Mouse (Mus musculus): ENCODE data around the gene Ets1. TPM values are rescaled to one million over a fixed set of nuclear protein-coding genes. Genes with fewer than 3 reads are reported as not detected.

The Ets1 gene
- polyA plus RNA-seq, 1 experiment from 2014 or later: 18.9 TPM

DNA sequence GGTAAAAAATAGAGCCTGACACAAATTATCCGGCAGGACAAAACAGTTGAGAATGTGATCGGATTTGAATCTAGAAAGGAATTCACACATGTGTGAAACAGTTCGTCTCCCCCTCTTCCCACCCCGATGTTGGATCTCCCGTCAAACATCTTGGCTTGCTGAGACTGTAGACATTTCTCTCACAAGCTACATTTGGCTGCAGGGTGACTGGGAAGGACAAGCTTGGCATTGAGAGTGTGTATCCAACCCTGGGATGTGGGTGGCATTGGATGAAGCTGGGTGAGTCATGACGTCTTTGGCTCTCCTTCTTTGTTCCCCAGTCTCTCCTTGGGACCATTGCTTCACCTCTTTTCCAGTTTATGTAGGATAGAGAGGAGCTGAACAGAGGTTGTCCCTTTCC lies 16.4 kb upstream of the Ets1 start:
- no peak for ATAC-seq
- no peaks in the 10 kb centered on the region for H3K36me3 ChIP-seq
- no peak overlapping the region for H3K4me3 ChIP-seq (replicated peaks)
- no peak overlapping the region for H3K9ac ChIP-seq (replicated peaks)
- H3K4me1 ChIP-seq (replicated peaks): peaks cover 7% of the 10 kb centered on the region
- no peaks in the 10 kb centered on the region for H3K9me3 ChIP-seq
- 95% methylated on average over 6 of the region's 6 CpGs for whole genome bisulfite sequencing
- H3K4me2 ChIP-seq (replicated peaks): no peak overlapping the region
- H3K27me3 ChIP-seq: peaks cover 47% of the 10 kb centered on the region
- no peak overlapping the region for H3K27ac ChIP-seq

DNA sequence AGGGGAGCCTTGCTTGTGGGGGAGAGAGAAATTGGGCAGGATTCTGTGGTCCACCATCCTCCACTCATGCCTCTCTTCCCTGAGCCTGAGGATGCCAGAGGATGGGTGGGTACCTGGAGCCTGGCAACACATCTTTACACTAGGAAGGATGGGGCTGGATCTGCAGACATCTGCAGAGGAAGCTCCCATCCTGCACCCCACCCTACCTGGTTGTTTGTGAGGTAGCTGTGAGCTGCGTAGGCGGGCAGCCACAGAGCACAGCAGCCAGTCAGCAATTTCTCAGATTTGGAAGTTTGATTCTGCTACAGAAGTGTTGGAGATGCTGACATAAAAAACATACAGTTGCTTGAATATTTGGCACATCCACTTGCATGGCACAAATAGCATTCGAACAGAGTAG lies 15.6 kb upstream of the Ets1 start:
- ATAC-seq: no peak
- Histone ChIP-seq H3K4me2 (replicated peaks) (no peak overlapping the region), H3K27me3 (peaks cover 40% of the 10 kb centered on the region), H3K36me3 (no peaks in the 10 kb centered on the region), H3K4me3 (replicated peaks) (no peak overlapping the region), H3K27ac (no peak overlapping the region), H3K9me3 (no peaks in the 10 kb centered on the region), H3K4me1 (replicated peaks) (peaks cover 7% of the 10 kb centered on the region), H3K9ac (replicated peaks) (no peak overlapping the region)
- 92% methylated on average over 3 of the region's 3 CpGs for WGBS

DNA sequence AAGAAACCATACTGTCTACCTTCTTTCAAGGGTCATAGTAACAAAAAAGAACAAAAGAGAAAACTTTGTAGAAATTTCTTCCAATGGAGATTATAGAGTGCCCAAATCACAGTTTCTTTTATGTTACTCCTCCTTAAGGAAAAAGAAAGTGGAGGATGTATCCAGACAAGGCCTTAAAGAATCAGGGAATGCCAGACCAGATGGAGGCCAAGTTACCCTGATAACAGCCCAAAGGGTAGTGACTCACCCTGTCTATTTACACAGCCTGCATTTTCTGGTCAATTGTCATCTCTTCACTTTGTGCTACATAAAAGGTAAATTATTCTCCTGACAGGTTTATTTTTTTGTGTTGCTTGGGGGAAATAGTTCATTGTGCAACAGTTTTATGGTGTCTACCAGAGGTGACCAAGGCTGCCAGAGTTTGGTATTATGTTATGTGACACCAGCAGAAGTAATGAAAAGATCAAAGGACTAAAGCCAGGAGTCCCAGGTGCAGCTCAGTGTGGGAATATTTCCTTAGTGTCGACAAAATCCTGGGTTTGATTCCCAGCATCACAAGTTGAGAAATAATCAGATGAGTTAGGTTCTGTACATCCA lies 6.5 kb upstream of the Ets1 start:
- H3K27ac ChIP-seq: no peak overlapping the region
- no peaks in the 10 kb centered on the region for H3K36me3 ChIP-seq
- no peak overlapping the region for H3K4me2 ChIP-seq (replicated peaks)
- no peak for ATAC-seq
- peaks cover 18% of the 10 kb centered on the region for H3K27me3 ChIP-seq
- WGBS: 68% methylated on average over 1 of the region's 1 CpGs
- no peaks in the 10 kb centered on the region for H3K4me1 ChIP-seq (replicated peaks)
- H3K9me3 ChIP-seq: no peaks in the 10 kb centered on the region
- H3K4me3 ChIP-seq (replicated peaks): no peak overlapping the region
- no peak overlapping the region for H3K9ac ChIP-seq (replicated peaks)

DNA sequence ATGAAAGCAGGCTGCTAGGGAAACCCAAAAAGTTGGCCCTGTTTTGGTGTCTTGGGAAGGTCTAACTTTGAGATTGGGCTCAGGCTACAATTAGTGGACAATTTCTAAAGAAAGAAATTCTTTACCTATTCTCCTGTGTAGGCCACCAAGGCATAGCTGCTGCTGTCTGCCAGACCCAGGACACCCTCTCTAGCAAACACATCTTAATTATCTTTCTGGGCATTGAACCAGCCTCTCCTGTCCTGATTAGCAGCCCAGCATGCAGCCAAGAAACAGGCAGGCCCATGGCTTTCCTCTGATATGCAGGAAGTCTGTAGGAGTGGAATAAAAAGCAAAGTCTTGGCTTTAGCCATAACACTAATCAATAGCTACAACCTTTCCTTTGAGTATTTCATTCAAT lies 4.7 kb upstream of the Ets1 start:
- ATAC-seq: no peak
- H3K27me3 ChIP-seq: peaks cover 29% of the 10 kb centered on the region

DNA sequence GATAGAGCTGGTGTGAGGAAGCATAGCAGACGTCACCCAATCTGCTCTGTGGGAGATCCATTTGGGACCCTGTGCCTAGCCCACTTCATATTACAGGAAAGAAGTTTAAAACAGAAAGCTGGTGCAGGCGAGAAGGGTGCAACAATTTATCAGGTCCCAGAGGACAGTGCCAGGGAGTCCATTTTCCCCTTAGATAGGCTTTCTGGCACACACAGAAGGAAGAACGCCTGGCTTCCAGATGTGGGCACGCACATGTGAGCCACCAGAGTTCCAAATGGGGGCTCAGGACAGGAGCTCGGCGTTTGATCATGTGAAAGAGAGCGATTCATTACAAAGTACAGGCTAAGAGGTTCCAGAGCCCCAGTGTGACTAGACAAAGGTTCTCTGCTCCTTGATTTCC lies 3.8 kb upstream of the Ets1 start:
- H3K36me3 ChIP-seq: no peaks in the 10 kb centered on the region
- H3K4me2 ChIP-seq (replicated peaks): no peak overlapping the region
- no peak overlapping the region for H3K27ac ChIP-seq
- WGBS: 70% methylated on average over 7 of the region's 7 CpGs
- H3K27me3 ChIP-seq: peaks cover 30% of the 10 kb centered on the region
- H3K9ac ChIP-seq (replicated peaks): no peak overlapping the region
- no peak for ATAC-seq
- no peaks in the 10 kb centered on the region for H3K4me1 ChIP-seq (replicated peaks)
- no peak overlapping the region for H3K4me3 ChIP-seq (replicated peaks)
- no peaks in the 10 kb centered on the region for H3K9me3 ChIP-seq

More for the DNA sequence above, 4.7 kb upstream of the Ets1 start:
- H3K27ac ChIP-seq: no peak overlapping the region
- no peak overlapping the region for H3K9ac ChIP-seq (replicated peaks)
- H3K9me3 ChIP-seq: no peaks in the 10 kb centered on the region
- H3K4me1 ChIP-seq (replicated peaks): no peaks in the 10 kb centered on the region
- no peak overlapping the region for H3K4me2 ChIP-seq (replicated peaks)
- H3K36me3 ChIP-seq: no peaks in the 10 kb centered on the region
- H3K4me3 ChIP-seq (replicated peaks): no peak overlapping the region

DNA sequence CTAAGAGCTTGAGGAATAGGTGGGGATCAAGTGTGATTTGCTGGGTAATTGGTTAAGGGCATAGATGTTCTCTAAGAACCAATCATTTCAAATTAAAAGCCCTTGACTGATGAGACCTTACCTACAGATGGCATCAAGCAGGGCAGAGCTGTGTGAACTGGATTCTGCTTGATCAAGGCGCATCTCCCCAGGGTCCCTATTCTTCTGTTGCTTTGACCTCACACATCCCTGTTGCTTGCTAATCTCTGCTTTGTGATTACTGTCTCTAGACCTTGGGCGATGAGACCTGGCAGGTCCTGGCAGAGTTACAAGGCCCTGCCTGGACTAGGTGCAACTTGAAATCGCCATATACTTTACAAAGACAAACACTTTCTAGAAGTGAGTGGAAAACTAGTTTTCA lies 9.0 kb downstream of the Ets1 start:
- H3K9ac ChIP-seq (replicated peaks): no peak overlapping the region
- no peak overlapping the region for H3K27ac ChIP-seq
- no peaks in the 10 kb centered on the region for H3K36me3 ChIP-seq
- ATAC-seq: no peak
- no peak overlapping the region for H3K4me2 ChIP-seq (replicated peaks)
- no peaks in the 10 kb centered on the region for H3K9me3 ChIP-seq
- WGBS: 21% methylated on average over 3 of the region's 3 CpGs
- H3K4me3 ChIP-seq (replicated peaks): no peak overlapping the region
- H3K4me1 ChIP-seq (replicated peaks): 0 out of 2 replicates have a peak, but pooled peaks cover 5% of the 10 kb centered on the region
- peaks cover 38% of the 10 kb centered on the region for H3K27me3 ChIP-seq

DNA sequence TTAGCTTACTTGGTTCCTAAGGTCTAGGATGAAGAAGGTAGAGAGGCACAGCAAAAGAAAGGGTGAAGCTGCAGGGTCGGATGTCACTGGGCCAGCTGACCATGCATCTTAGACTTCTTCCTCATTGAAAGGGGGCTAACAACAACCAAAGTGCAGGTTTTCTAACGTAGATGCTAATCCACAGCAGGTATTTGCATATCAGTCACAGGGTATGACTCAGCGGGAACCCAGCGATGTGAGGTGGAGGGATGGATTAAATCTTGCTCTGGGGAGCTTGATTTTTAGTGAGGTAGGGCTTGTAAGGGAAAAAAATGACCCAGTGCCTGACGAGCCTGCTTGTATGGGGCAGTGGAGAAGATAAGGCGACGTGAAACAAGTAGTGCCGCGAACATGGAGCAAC lies 9.5 kb downstream of the Ets1 start:
- Histone ChIP-seq H3K36me3 (no peaks in the 10 kb centered on the region), H3K9me3 (no peaks in the 10 kb centered on the region), H3K27me3 (peaks cover 38% of the 10 kb centered on the region), H3K9ac (replicated peaks) (no peak overlapping the region), H3K4me2 (replicated peaks) (no peak overlapping the region), H3K4me1 (replicated peaks) (0 out of 2 replicates have a peak, but pooled peaks cover 5% of the 10 kb centered on the region), H3K27ac (no peak overlapping the region), H3K4me3 (replicated peaks) (no peak overlapping the region)
- 12% methylated on average over 9 of the region's 9 CpGs for WGBS
- no peak for ATAC-seq

DNA sequence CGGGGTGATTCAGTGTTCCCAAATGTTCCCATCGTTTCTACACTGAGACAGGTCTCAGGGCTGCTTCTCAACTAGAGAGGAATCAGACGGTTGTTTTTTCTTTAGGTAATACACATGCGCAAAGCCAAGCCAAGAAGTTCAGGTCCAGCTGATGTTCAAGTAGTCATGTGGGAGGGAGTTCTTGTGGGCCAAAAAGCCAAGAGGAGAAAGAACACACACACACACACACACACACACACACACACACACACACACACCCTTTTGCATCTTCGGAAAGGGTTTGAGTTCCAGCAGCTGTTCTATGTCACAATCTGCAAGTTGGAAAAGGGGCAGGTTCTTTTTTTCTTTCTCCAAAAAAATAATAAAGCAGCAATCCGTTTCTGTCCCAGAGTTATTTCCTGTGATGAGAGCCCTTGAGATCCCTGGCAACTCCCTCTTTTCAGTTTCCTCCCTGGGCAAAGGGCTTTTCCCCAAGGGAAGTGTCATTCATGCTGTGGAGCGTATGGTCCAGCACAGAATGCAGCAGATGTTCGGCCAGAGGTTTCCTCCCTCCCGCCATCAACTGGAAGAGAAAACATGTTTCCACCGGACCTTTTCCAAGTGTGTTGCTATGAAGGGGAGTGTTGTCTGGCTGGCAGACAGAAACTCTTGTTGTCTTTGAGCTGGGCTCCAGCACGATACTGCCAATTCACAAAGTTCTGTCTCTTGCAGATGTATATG lies 10.7 kb downstream of the Ets1 start:
- Histone ChIP-seq H3K4me1 (replicated peaks) (0 out of 2 replicates have a peak, but pooled peaks cover 5% of the 10 kb centered on the region), H3K36me3 (no peaks in the 10 kb centered on the region), H3K27me3 (peaks cover 38% of the 10 kb centered on the region), H3K4me2 (replicated peaks) (no peak overlapping the region), H3K9ac (replicated peaks) (no peak overlapping the region), H3K27ac (no peak overlapping the region), H3K9me3 (no peaks in the 10 kb centered on the region), H3K4me3 (replicated peaks) (no peak overlapping the region)
- WGBS: 55% methylated on average over 11 of the region's 11 CpGs
- ATAC-seq: no peak

DNA sequence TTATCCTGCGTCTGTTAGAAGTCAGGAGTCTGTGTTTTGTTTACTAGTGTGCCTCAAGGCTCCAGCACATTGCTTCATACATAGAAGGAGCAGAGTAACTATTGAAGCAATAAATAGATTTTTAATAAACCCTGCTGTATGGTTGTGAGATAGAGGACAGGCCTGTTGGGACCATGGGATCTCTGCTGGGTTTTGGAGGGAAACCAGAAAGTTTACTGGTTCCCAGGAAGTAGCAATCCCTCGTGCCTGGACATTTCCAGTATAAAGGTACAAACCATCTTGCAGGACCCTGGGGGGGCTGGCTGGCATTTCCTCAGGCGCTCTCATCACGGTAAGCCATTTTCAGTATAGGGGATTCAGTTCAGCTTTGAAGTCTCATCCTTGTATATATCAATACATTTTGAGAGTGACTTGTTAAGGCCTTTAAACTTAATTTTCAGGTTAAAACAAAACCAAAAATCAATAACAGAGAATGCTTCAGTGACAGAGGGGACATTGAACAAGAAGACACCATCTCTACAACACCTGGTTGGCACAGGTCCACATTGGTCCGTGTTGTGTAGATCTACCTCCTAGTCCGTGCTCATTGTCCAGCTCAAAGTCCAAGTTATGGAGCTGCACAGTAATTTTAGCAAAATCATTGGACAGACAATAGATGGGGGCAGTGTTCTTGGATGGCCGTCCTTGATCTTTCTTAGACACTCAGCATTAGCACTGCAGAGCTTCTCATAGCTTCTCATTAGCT lies 11.7 kb downstream of the Ets1 start:
- Histone ChIP-seq H3K27ac (no peak overlapping the region), H3K27me3 (peaks cover 38% of the 10 kb centered on the region), H3K4me2 (replicated peaks) (no peak overlapping the region), H3K9ac (replicated peaks) (no peak overlapping the region), H3K36me3 (no peaks in the 10 kb centered on the region), H3K9me3 (no peaks in the 10 kb centered on the region), H3K4me3 (replicated peaks) (no peak overlapping the region), H3K4me1 (replicated peaks) (0 out of 2 replicates have a peak, but pooled peaks cover 5% of the 10 kb centered on the region)
- WGBS: 86% methylated on average over 7 of the region's 7 CpGs
- ATAC-seq: no peak

DNA sequence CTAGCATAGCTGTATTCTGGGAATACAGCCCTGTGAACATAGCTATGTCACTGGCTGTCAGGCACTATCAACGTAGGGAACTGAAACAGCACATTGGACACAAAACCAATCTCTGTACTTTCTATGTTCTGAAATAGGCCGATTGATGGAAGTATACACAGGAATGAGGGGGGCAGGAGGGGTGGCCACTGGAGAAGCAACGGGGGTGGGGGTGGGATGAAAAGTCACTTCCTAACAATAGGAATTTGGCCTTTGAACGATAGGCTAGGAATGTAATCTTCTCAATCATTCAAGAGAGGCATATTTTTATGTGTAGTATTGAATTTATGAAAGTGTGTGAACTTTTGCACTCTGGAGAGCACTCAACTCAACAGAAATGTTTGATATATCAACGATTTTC lies 12.3 kb downstream of the Ets1 start:
- H3K36me3 ChIP-seq: no peaks in the 10 kb centered on the region
- H3K27ac ChIP-seq: no peak overlapping the region
- H3K4me2 ChIP-seq (replicated peaks): no peak overlapping the region
- no peak for ATAC-seq
- no peaks in the 10 kb centered on the region for H3K9me3 ChIP-seq
- no peak overlapping the region for H3K4me3 ChIP-seq (replicated peaks)
- no peak overlapping the region for H3K9ac ChIP-seq (replicated peaks)
- 86% methylated on average over 5 of the region's 5 CpGs for WGBS
- H3K4me1 ChIP-seq (replicated peaks): 0 out of 2 replicates have a peak, but pooled peaks cover 5% of the 10 kb centered on the region
- peaks cover 38% of the 10 kb centered on the region for H3K27me3 ChIP-seq

DNA sequence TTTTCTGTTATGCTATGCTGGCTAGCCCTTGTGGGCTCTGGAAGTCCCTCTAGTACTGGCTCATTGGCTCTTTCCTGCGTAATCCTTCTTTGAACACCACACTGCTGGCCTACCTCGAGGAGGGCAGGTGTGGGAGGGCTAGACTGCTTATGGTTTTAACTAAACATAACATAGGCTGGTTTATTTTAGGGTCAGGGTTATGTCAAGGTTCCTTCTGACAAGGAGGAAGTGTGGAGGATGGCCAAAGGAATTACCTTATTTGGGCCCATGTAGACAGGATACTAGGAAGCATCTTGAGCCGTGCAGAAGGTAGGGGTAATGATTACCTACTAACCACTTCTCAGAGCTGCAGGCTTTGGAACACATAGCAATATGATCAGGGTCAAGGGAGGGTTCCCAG lies 14.7 kb downstream of the Ets1 start:
- Histone ChIP-seq H3K4me2 (replicated peaks) (no peak overlapping the region), H3K4me1 (replicated peaks) (0 out of 2 replicates have a peak, but pooled peaks cover under 1% of the 10 kb centered on the region), H3K27me3 (peaks cover 23% of the 10 kb centered on the region), H3K9me3 (no peaks in the 10 kb centered on the region), H3K36me3 (no peaks in the 10 kb centered on the region), H3K9ac (replicated peaks) (no peak overlapping the region), H3K27ac (no peak overlapping the region), H3K4me3 (replicated peaks) (no peak overlapping the region)
- 82% methylated on average over 3 of the region's 3 CpGs for WGBS
- ATAC-seq: no peak

DNA sequence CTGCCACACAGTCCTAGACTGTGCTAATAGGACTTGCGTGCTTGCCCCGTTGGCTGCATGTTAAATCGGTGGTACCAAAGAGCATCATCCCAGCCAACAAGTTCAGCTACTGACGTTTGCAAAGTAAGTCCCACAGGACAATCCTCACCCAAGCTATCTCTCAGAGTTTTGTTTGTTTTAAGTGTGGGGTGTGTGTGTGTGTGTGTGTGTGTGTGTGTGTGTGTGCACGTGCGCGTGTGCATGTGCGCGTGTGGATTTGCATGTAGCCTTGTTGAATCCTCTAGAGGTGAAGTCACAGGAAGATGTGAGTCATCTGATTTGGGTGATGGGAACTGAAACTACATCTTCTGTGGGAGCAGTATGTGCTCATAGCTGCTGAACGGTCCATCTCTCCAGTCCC lies 16.1 kb downstream of the Ets1 start:
- H3K9me3 ChIP-seq: no peaks in the 10 kb centered on the region
- no peak for ATAC-seq
- H3K27me3 ChIP-seq: peaks cover 11% of the 10 kb centered on the region
- H3K9ac ChIP-seq (replicated peaks): no peak overlapping the region
- H3K4me3 ChIP-seq (replicated peaks): no peak overlapping the region
- H3K36me3 ChIP-seq: no peaks in the 10 kb centered on the region
- H3K4me1 ChIP-seq (replicated peaks): no peaks in the 10 kb centered on the region
- no peak overlapping the region for H3K4me2 ChIP-seq (replicated peaks)
- no peak overlapping the region for H3K27ac ChIP-seq
- WGBS: 94% methylated on average over 10 of the region's 10 CpGs

All from midbrain, embryonic 13.5 days (tissue).